Mouse (Mus musculus) left cerebral cortex, postnatal 4 days (tissue): ENCODE results near the gene Palm3. TPM values are rescaled to one million over a fixed set of nuclear protein-coding genes. Genes with fewer than 3 reads are reported as not detected.

Source experiments
- DNase-seq: peaks from one replicate; pipeline ENCODE4 v3.0.0-alpha.2; 2022
- intact Hi-C: fragments of 180-260 bp; cut with DNase I; formaldehyde crosslinking; loops from one replicate; pipeline ENCODE4 v1.15.1; 2025
- total RNA-seq, 2 experiments: library from RNA; stranded (reverse); gene quantifications; 2 replicates each; pipeline ENCODE4 v1.2.3; 2021

The Palm3 gene
- total RNA-seq, 2 experiments from 2014 or later, result 13.2 to 15.5 TPM

GRCm38 (mm10) chr8:84021569-84021968, 298 bp downstream of the Palm3 start:
- intact Hi-C loops, result no loop called here
- no peak for DNase-seq

GRCm38 (mm10) chr8:84023085-84023484, 1.8 kb downstream of the Palm3 start:
- no peak for DNase-seq
- intact Hi-C loops, result no loop called here

- DNase-seq, result no peak
- intact Hi-C loops, result no loop called here
Observed at GRCm38 (mm10) chr8:84023631-84024030, 2.4 kb downstream of the Palm3 start.

GRCm38 (mm10) chr8:84024171-84024570, 2.9 kb downstream of the Palm3 start:
- intact Hi-C loops, result no loop called here
- DNase-seq, result peak; percentile 59

GRCm38 (mm10) chr8:84025863-84026262, 4.6 kb downstream of the Palm3 start:
- peak; percentile 51 for DNase-seq
- intact Hi-C loops, result no loop called here

GRCm38 (mm10) chr8:84027449-84027848, 6.2 kb downstream of the Palm3 start:
- DNase-seq, result no peak
- intact Hi-C loops, result no loop called here

- intact Hi-C loops, result no loop called here
- DNase-seq, result no peak
Observed at GRCm38 (mm10) chr8:84029272-84029671, 8.0 kb downstream of the Palm3 start.

- no peak for DNase-seq
- intact Hi-C loops, result no loop called here
Observed at GRCm38 (mm10) chr8:84032777-84033176, 11.5 kb downstream of the Palm3 start.

GRCm38 (mm10) chr8:84038015-84038414, 16.7 kb downstream of the Palm3 start:
- no peak for DNase-seq
- intact Hi-C loops, result no loop called here

- peak; percentile 82 for DNase-seq
- intact Hi-C loops, result no loop called here
Observed at GRCm38 (mm10) chr8:84039050-84039449, 17.8 kb downstream of the Palm3 start.

- peak; percentile 51 for DNase-seq
- intact Hi-C loops, result no loop called here
Observed at GRCm38 (mm10) chr8:84042066-84042947, 21.0 kb downstream of the Palm3 start, which contains the start of gene Il27ra. Gene Il27ra (minus strand): TSS chr8:84042589.

GRCm38 (mm10) chr8:84042948-84043342, 21.7 kb downstream of the Palm3 start:
- DNase-seq, result peak; percentile 77
- intact Hi-C loops, result no loop called here

GRCm38 (mm10) chr8:84044103-84044502, 22.8 kb downstream of the Palm3 start:
- intact Hi-C loops, result no loop called here
- DNase-seq, result no peak

- DNase-seq, result no peak
- intact Hi-C loops, result no loop called here
Observed at GRCm38 (mm10) chr8:84044900-84045299, 23.6 kb downstream of the Palm3 start, which contains the start of gene Rln3. Gene Rln3 (minus strand): TSS chr8:84045000.

GRCm38 (mm10) chr8:84046505-84046904, 25.2 kb downstream of the Palm3 start:
- intact Hi-C loops, result no loop called here
- DNase-seq, result no peak

- DNase-seq, result no peak
- intact Hi-C loops, result no loop called here
Observed at GRCm38 (mm10) chr8:84048171-84048570, 26.9 kb downstream of the Palm3 start.

- no peak for DNase-seq
- intact Hi-C loops, result no loop called here
Observed at GRCm38 (mm10) chr8:84052746-84053145, 31.5 kb downstream of the Palm3 start.

- no peak for DNase-seq
- intact Hi-C loops, result no loop called here
Observed at GRCm38 (mm10) chr8:84053229-84053628, 32.0 kb downstream of the Palm3 start.

GRCm38 (mm10) chr8:84057827-84058226, 36.6 kb downstream of the Palm3 start:
- no peak for DNase-seq
- intact Hi-C loops, result no loop called here

GRCm38 (mm10) chr8:84059226-84059625, 38.0 kb downstream of the Palm3 start:
- intact Hi-C loops, result no loop called here
- DNase-seq, result no peak

- intact Hi-C loops, result no loop called here
- DNase-seq, result no peak
Observed at GRCm38 (mm10) chr8:84060245-84060644, 39.0 kb downstream of the Palm3 start.

GRCm38 (mm10) chr8:84063861-84064610, 42.8 kb downstream of the Palm3 start:
- no peak for DNase-seq
- intact Hi-C loops, result no loop called here
